Mouse (Mus musculus) G1E (cell line): ENCODE data around the gene Glipr1. TPM values are rescaled to one million over a fixed set of nuclear protein-coding genes. Genes with fewer than 3 reads are reported as not detected.

ENCODE experiments used
- ATAC-seq: 2 replicates; pipeline ENCODE4 v1.8.0; 2016; ENCODE audit warnings: mild to moderate bottlenecking; ENCODE audit not compliant: insufficient number of reproducible peaks, poor library complexity, low FRiP score, severe bottlenecking; ENCODE audit errors: extremely low read depth
- DNase-seq: peaks from one replicate; pipeline ENCODE4 v3.0.0; 2012; ENCODE audit warnings: low spot score
- H3K27me3 ChIP-seq: 2 replicates; pipeline ENCODE4 v1.6.1; 2012; ENCODE audit warnings: mild to moderate bottlenecking, low read length, inconsistent platforms; ENCODE audit not compliant: insufficient read depth
- H3K36me3 ChIP-seq: replicated peaks from 2 replicates; pipeline ENCODE3; 2012; ENCODE audit warnings: mild to moderate bottlenecking, inconsistent platforms
- H3K4me1 ChIP-seq: 2 replicates; pipeline ENCODE4 v1.6.1; 2012; ENCODE audit warnings: low read depth, low read length, inconsistent platforms, mixed read lengths; ENCODE audit not compliant: insufficient read depth
- H3K4me3 ChIP-seq: 2 replicates; pipeline ENCODE4 v1.5.1; 2012; ENCODE audit warnings: low read depth, mild to moderate bottlenecking, inconsistent platforms, low read length, moderate library complexity, mixed read lengths
- H3K9me3 ChIP-seq: replicated peaks from 2 replicates; pipeline ENCODE4 v1.6.1; 2012; ENCODE audit warnings: inconsistent platforms
- CTCF ChIP-seq: IDR thresholded peaks from 2 replicates; pipeline ENCODE4 v1.5.1; 2012; ENCODE audit warnings: low read depth, low read length, inconsistent platforms, mixed read lengths
- GATA1 ChIP-seq: IDR thresholded peaks from 2 replicates; pipeline ENCODE4 v1.6.1; 2012; ENCODE audit warnings: borderline replicate concordance, low read length, inconsistent platforms, mixed read lengths
- GATA2 ChIP-seq: IDR thresholded peaks from 2 replicates; pipeline ENCODE4 v1.6.1; 2012; ENCODE audit warnings: low read depth, low read length, inconsistent platforms, borderline replicate concordance
- POLR2AphosphoS5 ChIP-seq: IDR thresholded peaks from 2 replicates; pipeline ENCODE4 v1.6.1; 2012; ENCODE audit warnings: low read depth, low read length, inconsistent platforms; ENCODE audit not compliant: insufficient replicate concordance
- TAL1 ChIP-seq: conservative IDR thresholded peaks from 2 replicates; pipeline ENCODE4 v1.6.1; 2012; ENCODE audit warnings: low read depth, low read length, inconsistent platforms, mixed read lengths
- polyA plus RNA-seq: library from polyadenylated mRNA; stranded (reverse); fragments of >175 nt; gene quantifications from 2 replicates; pipeline ENCODE4 v1.2.3, GENCODE M21; 2012
- total RNA-seq, 2 experiments: library from RNA; stranded (forward) in 1 of 2; stranded (reverse) in 1 of 2; fragments of 200-1000 nt in 1 of 2; fragments of >200 nt in 1 of 2; fragmentation: Nextera tagmentation in 1 of 2; gene quantifications; 2 replicates each; pipeline ENCODE4 v1.2.3; 2014 to 2017

Gene Glipr1
- total and polyA plus RNA-seq, 3 experiments, result 0.43 to 12.3 (median 2.5) TPM

DNA sequence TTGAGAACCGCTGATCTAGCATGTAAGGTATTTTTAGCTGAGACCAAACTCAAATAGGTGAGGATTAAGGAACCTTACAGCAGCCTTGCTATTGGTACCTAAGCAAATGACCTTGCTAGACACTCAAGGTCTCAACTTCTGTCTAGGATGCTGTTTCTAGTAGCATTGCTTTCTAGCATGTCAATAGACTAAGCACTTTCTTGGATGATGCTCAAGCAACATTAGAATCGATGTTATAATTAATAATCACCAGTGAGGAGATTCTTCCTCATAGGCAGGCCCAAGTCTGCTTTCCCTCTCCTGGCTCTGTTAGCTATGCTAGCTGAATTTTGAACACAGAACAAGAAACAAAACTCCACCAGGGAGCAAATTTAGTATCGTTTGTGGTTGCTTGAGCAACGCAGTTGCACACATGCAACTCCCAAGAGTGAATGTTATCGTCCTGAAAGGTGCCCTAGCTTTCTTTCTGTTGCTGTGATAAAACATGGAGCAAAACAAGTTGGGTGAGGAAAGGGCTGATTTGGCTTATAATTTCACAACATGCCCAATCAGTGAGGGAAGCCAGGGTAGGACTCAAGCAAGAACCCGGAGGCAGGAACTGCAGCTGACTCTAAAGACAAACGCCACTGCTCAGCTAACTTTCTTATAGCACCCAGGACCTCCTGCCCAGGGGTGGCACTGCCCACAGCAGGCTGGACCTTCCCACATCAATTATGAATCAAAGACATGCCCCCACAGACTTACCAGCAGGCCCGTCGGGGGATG is 493 bp downstream of the Glipr1 start:
- TF ChIP-seq GATA2 (no peak), POLR2AphosphoS5 (no peak), CTCF (no peak), GATA1 (no peak), TAL1 (no peak)
- Histone ChIP-seq H3K36me3 (no peaks in the 10 kb centered on the region), H3K9me3 (no peaks in the 10 kb centered on the region), H3K4me3 (peak overlapping the region; percentile 65; the same call in 1 of the 2 replicates), H3K27me3 (no peaks in the 10 kb centered on the region), H3K4me1 (peaks cover 58% of the 10 kb centered on the region)
- ATAC-seq (no peak), DNase-seq (no peak)

DNA sequence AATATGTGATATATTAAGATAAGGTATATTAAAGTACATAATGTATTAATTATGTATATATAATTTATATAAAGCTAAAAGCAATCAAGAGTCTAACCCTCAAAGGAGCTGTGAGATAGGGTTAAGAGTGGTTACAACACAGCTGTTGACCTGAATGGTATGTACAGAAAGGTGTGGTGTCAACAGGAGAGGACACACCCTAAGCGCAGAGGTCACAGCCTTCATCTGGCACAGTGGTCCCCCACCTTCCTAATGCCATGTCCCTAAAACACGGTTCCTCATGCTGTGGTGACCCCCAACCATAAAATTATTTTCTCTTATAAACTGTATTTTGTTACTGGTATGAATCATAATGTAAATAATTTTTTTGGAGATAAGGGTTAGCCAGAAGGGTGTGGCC is 1.1 kb downstream of the Glipr1 start:
- Histone ChIP-seq H3K27me3 (no peaks in the 10 kb centered on the region), H3K4me1 (peaks cover 62% of the 10 kb centered on the region), H3K9me3 (no peaks in the 10 kb centered on the region), H3K4me3 (peak overlapping the region; percentile 65; the same call in 1 of the 2 replicates), H3K36me3 (no peaks in the 10 kb centered on the region)
- ATAC-seq, result no peak
- TF ChIP-seq GATA2, result no peak
- DNase-seq, result no peak

DNA sequence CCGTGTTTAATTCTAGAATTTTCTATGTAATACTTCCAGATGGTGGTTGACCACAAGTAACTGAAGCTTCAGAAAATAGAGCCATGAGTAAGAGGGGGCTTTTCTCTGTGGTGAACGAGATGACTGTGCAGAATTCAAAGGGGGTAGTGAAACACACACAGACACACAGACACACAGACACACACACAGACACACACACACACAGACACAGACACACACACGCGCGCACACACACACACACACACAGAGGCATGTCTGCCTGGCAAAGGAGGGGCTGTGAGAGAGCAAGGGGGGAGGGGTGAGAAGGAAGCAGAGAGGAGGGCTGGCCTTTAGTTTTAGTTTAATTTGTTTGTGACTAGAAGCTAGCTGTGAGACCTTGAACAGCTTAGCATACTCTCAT is 1.9 kb downstream of the Glipr1 start:
- Histone ChIP-seq H3K4me1 (peaks cover 64% of the 10 kb centered on the region), H3K4me3 (peak overlapping the region; percentile 40; the same call in 1 of the 2 replicates), H3K27me3 (no peaks in the 10 kb centered on the region), H3K9me3 (no peaks in the 10 kb centered on the region), H3K36me3 (no peaks in the 10 kb centered on the region)
- ATAC-seq (peak; percentile 41), DNase-seq (no peak)
- no peak for TF ChIP-seq TAL1
- TF ChIP-seq GATA1, result no peak
- no peak for TF ChIP-seq GATA2
- TF ChIP-seq CTCF, result no peak
- TF ChIP-seq POLR2AphosphoS5, result no peak

DNA sequence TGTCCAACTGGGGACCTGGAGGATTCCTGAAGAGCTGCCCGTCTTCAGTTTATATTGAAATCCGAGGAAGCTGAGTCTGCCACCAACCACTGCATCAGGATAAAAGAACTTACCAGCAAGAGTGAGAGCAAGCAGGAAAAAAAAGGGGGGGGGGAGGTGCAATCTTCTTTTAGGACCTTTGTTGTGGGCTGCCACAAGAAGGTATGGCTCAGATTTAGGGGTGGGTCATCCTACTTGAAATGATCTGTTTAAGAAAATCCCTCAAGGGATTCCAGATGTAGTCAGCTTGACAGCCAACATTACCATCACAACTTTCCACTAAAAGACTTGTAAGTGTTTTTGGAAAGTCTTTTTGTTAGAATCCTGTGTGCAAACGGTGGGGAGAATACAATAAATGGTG is 2.7 kb downstream of the Glipr1 start:
- ATAC-seq, result no peak
- TF ChIP-seq CTCF (no peak), POLR2AphosphoS5 (no peak), GATA1 (no peak), GATA2 (no peak)
- DNase-seq, result no peak
- Histone ChIP-seq H3K9me3 (no peaks in the 10 kb centered on the region), H3K4me3 (no peak overlapping the region), H3K27me3 (no peaks in the 10 kb centered on the region), H3K4me1 (peaks cover 58% of the 10 kb centered on the region), H3K36me3 (no peaks in the 10 kb centered on the region)

DNA sequence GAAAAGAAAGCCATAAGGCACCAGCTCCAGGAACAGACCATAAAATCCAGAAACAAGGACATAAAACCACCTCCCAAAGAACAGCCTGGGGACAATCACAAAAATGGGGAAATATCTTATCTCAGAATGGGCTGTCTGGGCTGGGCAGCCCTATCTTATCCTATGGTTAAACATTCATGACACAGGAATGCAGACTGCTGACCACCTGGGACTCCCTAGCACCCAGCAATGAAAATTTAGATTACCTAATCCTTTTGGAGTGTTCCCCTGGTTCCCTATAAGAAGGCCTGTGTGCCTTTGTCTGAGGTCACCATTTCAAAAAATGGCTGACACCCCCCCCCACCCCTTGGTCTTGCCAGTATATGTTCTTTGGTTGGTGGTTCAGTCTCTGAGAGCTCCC is 4.8 kb downstream of the Glipr1 start:
- Histone ChIP-seq H3K4me3 (no peak overlapping the region), H3K9me3 (no peaks in the 10 kb centered on the region), H3K36me3 (no peaks in the 10 kb centered on the region), H3K4me1 (peaks cover 53% of the 10 kb centered on the region), H3K27me3 (no peaks in the 10 kb centered on the region)
- DNase-seq (no peak), ATAC-seq (no peak)
- TF ChIP-seq GATA1 (no peak), TAL1 (no peak), POLR2AphosphoS5 (no peak), GATA2 (no peak), CTCF (no peak)

DNA sequence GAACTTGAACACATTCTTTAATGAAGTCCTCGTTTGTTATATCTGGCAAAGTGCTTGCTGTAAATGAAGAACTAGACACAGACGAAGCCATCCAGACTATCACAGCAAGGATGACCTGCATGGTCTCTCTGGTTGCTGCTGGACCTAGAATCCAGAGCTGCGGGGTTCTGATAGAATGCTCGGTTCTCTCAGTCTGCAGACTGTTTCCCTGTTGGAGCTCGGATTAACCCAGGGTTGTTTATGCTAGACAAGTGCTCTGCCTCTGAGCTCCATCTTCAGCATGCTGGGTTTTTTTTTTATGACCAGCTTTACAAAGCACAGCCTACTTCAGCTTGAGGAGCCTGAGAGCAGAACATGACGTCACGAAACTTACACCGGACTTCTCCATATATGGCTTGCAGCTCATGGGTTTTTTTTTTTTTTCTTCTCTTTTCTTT is 5.5 kb downstream of the Glipr1 start:
- DNase-seq (no peak), ATAC-seq (no peak)
- H3K27me3 ChIP-seq, result no peaks in the 10 kb centered on the region
- no peak for TF ChIP-seq TAL1
- peaks cover 46% of the 10 kb centered on the region for H3K4me1 ChIP-seq
- H3K4me3 ChIP-seq, result no peak overlapping the region
- no peaks in the 10 kb centered on the region for H3K36me3 ChIP-seq
- H3K9me3 ChIP-seq, result no peaks in the 10 kb centered on the region

DNA sequence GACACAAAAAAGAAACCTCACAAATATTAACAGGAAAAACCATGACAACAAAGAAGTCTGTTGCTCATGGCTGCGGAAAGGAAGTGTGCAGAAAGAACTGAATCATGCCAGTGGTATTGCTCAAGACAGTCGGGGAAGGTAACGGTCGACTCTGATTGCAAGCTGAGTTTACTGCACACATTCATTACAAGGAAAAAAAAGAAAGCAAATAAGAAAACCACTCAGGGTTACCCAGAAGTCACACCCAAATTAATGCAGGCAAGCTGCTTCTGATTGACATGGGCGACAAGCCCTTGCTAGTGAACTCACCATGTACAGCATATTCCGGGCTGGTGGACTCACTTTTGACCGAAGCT is 5.9 kb downstream of the Glipr1 start:
- no peaks in the 10 kb centered on the region for H3K27me3 ChIP-seq
- H3K4me3 ChIP-seq, result no peak overlapping the region
- TF ChIP-seq TAL1 (no peak), POLR2AphosphoS5 (no peak), CTCF (no peak), GATA2 (no peak), GATA1 (no peak)
- H3K36me3 ChIP-seq, result no peaks in the 10 kb centered on the region
- DNase-seq (no peak), ATAC-seq (no peak)
- H3K4me1 ChIP-seq, result peaks cover 42% of the 10 kb centered on the region
- H3K9me3 ChIP-seq, result no peaks in the 10 kb centered on the region
